Mouse (Mus musculus) small intestine, adult 2 months (tissue): ENCODE results near the gene Tedc1.

Source experiments
- CTCF ChIP-seq: fragments of 200-500 bp; IDR thresholded peaks from 2 replicates; pipeline ENCODE4 v1.5.1; 2012; ENCODE audit warnings: low read depth, mild to moderate bottlenecking, control low read depth, inconsistent platforms, low read length, moderate library complexity, mixed read lengths; ENCODE audit not compliant: insufficient replicate concordance, insufficient read length; ENCODE audit errors: extremely low read depth
- POLR2A ChIP-seq: fragments of 200-500 bp; IDR thresholded peaks from 2 replicates; pipeline ENCODE4 v1.6.1; 2012; ENCODE audit warnings: low read depth, mild to moderate bottlenecking, control low read depth, inconsistent platforms, low read length, moderate library complexity

DNA sequence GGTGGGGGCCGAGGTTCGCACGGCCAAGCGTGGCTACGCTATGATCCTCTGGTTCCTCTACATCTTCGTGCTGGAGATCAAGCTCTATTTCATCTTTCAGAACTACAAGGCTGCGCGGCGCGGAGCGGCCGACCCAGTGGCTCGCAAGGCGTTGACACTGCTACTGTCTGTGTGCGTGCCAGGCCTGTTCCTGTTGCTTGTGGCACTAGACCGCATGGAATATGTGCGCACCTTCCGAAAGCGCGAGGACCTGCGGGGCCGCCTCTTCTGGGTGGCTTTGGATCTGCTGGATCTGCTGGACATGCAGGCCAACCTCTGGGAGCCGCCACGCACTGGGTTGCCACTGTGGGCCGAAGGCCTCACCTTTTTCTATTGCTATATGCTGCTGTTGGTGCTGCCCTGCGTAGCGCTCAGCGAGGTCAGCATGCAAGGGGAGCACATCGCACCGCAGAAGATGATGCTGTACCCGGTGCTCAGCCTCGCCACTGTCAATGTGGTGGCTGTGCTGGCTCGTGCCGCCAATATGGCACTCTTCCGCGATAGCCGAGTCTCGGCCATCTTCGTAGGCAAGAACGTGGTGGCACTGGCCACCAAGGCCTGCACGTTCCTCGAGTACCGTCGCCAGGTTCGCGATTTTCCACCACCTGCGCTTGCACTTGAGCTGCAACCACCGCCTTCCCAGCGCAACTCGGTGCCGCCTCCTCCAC, 32.3 kb downstream of the Tedc1 start:
- TF ChIP-seq POLR2A (no peak), CTCF (no peak)
